Mouse (Mus musculus) erythroblast, embryonic 14.5 days (primary cell): ENCODE results near the gene Rnf6.

Experiments
- GATA1 ChIP-seq: IDR thresholded peaks from 2 replicates; pipeline ENCODE4 v1.6.1; 2012; ENCODE audit warnings: low read length, inconsistent platforms, mixed read lengths
- TAL1 ChIP-seq: IDR thresholded peaks from 3 replicates; pipeline ENCODE4 v1.6.1; 2012; ENCODE audit warnings: low read length, inconsistent platforms, mixed read lengths

- no peak for TF ChIP-seq GATA1
- no peak for TF ChIP-seq TAL1
These were observed 9.7 kb upstream of the Rnf6 start, which contains the start of gene Cdk8 for GRCm38 (mm10) chr5:146230864-146231654.
